Mouse (Mus musculus) adipocyte (in vitro differentiated cells): Measurements from ENCODE around the gene Igf2bp1.
"Not testable (repeated sequence)": the region's sequence is repeated elsewhere in the genome, so short reads cannot be mapped to it uniquely, and the experiment has no call there.

ENCODE experiments used
- DNase-seq: peaks from one replicate; pipeline ENCODE4 v3.0.0-alpha.2; 2016; ENCODE audit warnings: low spot score

The Igf2bp1 gene

GRCm38 (mm10) chr11:95958251-95958650 lies 47.5 kb downstream of the Igf2bp1 start:
- no peak for DNase-seq

DNA sequence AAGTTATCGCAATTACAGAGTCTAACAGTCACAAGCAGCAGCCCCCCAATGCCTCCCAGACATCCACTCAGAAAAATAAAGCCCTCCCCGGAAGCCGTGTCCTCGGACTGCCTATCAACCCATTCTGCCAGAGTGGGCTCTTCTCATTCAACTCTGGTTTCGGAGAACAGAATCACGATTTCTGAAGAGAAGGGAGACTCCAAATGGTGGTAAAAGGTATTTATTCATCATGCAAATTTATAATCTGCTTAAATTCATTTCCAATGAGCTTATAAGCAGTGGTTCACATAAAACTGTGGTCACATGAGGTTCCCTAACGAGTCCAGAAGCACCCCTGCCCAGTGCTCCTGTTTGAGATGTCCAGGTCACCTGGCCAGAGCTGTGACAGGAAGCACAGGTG lies 48.3 kb downstream of the Igf2bp1 start:
- DNase-seq: no peak

GRCm38 (mm10) chr11:95953313-95953712 lies 52.4 kb downstream of the Igf2bp1 start:
- no peak for DNase-seq

DNA sequence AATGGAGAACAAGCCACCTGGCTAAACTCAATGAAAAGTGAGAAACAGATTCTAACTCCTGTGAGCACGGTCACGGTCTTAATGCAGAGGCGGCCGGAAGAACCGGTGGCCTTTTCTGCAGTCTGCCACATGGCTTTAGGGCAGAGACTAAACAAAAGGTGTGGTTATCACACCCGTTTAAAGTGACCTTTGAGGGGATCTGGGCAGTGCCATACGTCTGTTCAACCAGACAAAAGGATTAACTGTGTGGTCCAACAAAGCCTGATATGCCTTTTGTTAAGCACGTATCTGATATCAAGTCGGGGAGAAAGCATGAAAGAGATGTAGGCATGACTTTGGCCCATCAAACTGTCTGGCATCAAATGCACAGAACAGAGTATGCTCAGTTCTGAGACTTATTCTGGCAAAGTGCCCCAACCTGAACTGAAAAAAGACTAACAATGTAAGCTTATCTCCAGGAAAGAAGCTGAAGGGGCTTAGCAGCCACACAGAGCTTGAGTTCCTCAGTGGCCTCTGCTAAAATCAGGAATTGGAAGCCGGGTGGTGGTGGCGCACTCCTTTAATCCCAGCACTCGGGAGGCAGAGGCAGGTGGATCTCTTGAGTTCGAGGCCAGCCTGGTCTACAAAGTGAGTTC lies 59.8 kb downstream of the Igf2bp1 start:
- DNase-seq: no peak

GRCm38 (mm10) chr11:95939828-95940507 lies 65.8 kb downstream of the Igf2bp1 start:
- no peak for DNase-seq

DNA sequence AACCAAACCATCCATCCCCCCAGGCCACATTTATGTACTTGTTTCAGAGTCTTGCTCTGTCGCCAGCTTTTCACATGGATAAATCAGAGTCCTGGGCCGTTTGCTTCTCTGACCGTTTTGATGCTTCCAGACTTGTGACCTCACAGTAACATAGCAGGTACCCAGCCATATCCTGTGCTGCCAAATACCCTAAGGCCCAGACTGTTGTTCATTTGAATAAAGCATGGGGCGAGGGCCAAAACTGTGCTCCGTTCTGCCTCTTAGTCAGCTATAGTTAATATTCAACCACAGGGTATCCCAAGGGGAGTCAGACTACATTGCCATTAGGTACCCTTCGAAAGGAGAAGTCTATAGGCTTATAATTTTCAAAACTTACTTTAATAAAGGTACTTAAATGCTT lies 69.3 kb downstream of the Igf2bp1 start:
- DNase-seq: no peak

- not testable (repeated sequence) for DNase-seq
Observed at GRCm38 (mm10) chr11:95932168-95932567, 73.6 kb downstream of the Igf2bp1 start.

- no peak for DNase-seq
Observed at GRCm38 (mm10) chr11:95926398-95926797, 79.3 kb downstream of the Igf2bp1 start.

DNA sequence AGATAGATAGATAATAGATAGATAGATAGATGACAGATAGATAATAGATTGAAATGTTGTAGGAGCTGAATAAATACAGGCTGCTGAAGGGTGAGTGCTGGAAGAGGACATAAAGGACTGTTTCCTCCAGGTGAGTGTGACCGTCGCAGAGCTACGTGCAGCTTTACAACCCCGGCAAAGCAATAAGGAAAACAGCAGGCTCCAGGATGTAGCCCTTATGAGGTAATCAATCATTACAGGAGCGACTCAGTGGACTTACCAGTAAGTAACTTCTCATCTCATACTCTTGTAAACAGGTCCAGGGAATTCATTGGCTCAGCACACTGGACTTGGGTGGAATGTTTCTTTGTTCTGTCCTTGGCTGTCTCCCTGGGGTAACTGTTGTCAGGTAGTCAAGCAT lies 79.8 kb downstream of the Igf2bp1 start:
- no peak for DNase-seq

DNA sequence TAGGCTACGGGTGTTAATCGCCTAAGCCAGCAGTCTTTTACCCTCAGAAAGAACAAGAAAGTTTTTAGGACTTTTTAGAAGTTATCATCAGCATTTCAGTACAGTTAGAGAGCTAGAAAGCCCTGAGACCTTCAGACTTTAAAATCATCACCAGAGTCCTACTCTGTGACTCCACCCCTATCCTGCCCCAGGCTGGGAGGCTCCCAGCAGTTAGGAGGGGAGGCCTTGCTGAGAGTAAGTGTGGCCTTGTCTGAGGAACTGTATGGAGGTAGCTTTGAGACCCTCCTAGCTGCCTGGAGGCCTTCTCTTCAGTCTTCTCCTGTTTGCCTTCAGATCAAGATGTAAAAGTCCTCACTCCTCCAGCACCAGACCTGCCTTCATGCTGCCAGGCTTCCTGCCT lies 81.5 kb downstream of the Igf2bp1 start:
- DNase-seq: no peak

- DNase-seq: not testable (repeated sequence)
Observed at GRCm38 (mm10) chr11:95923477-95923876, 82.3 kb downstream of the Igf2bp1 start.

DNA sequence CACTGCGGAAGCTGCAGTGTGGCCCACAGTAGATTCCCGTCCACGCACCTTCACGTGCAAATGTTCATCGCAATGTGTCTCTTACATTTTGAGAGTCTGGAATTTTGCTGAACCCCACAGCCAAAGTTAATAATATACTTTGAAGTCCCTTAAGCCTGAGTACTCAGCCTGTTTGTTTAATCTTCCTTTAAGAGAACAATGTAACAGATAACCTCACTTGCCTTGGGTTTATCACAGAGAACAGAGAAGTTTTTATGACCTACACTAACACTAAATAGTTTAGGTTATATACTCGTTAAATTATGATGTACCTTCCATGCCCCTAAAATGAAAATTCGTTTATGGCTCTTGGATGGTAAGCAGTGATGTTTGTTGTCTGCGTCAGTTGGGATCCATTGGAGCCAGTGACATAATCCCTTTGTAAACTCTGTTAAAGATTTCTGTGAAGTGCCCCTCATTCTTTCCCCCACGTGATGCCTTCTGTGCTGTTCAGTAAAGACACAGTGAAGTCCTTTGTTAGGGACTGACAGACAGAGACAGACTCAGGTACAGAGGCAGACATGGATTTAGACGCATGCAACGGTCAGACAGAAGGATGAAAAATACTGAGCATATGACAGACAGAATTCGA lies 83.6 kb downstream of the Igf2bp1 start:
- DNase-seq: no peak

DNA sequence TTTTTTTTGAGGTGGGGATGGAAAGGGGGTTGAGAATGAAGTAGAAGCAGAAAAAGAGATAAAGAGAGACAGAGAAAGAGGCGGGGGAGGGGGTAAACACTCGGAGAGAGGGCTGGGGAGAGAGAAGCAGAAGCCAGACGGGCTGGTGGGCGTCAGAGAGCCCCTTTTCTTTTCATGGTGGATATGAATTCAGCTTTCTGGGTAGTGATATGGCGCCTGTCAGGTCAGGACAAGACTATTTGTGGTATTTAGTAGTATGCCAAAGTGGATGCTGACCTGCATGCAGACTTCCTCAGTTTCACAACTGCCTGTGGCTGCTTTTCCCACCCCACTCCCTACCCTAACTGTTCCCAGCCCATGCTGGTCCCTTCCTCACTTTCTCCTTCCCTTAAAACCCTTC lies 89.3 kb downstream of the Igf2bp1 start:
- DNase-seq: no peak

- DNase-seq: no peak
Observed at GRCm38 (mm10) chr11:95915006-95915710, 90.6 kb downstream of the Igf2bp1 start.

DNA sequence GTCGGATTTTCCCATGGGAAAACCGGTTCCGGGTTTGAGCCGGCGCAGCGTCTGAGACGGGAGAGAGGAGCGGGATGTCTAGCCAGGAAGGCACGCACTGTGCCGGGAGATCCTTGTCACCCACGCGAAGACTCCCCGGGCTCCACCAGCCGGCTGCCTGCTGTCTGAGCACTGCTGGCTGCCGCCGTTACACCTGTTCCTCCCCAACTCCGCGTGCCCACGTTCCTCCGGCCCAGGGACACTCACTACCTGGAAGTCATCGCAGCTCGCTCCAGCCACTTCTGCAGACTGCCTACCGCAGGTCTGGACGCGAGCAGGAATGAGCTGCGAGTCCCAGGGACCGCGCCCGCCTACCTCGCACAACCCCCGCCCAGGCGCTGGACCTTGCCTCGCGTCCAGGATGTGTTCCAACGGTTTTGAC lies 91.2 kb downstream of the Igf2bp1 start, which contains the start of gene B4galnt2:
Gene B4galnt2, minus strand, starts transcription at position 321 of the 421 bp plus-strand sequence.
- DNase-seq: no peak

- no peak for DNase-seq
Observed at GRCm38 (mm10) chr11:95913959-95914566, 91.7 kb downstream of the Igf2bp1 start.

- no peak for DNase-seq
Observed at GRCm38 (mm10) chr11:95911579-95911978, 94.2 kb downstream of the Igf2bp1 start.

DNA sequence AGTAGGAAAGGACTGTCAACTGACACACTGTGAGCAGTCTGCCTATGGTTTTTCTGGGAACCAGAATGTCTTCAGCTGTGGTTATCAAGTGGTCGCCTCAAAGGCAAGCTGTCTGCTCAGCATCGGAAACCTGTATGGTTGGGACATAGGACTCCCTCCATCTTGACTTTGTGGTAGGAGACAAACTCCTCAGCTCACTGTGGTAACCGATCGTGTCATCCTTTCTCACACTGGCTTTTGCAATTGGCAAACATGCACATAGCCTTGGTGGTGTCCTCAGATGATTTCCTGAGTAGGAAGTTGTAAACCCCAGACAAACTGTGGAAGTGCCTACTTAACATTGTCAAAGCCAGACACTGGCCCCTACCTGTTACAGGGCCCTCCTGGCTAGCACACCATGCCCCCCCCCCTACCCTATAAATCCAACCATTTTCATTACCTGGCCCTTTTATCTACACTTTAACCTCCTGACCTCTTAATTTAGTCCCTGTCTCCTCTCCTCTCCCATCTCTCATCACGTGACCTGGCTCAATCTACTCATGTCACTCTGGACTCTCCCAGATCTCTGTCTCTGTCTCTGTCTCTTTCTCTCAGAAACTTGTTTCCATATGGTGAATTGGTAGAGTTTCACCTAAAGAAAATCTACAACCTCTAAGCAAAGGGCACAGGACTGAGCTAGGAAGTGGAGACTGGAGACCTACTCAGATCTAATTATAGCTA lies 97.8 kb downstream of the Igf2bp1 start:
- DNase-seq: no peak
